Comparison of ENCODE assay signal across 8 mouse cellular contexts in the genomic region with DNA sequence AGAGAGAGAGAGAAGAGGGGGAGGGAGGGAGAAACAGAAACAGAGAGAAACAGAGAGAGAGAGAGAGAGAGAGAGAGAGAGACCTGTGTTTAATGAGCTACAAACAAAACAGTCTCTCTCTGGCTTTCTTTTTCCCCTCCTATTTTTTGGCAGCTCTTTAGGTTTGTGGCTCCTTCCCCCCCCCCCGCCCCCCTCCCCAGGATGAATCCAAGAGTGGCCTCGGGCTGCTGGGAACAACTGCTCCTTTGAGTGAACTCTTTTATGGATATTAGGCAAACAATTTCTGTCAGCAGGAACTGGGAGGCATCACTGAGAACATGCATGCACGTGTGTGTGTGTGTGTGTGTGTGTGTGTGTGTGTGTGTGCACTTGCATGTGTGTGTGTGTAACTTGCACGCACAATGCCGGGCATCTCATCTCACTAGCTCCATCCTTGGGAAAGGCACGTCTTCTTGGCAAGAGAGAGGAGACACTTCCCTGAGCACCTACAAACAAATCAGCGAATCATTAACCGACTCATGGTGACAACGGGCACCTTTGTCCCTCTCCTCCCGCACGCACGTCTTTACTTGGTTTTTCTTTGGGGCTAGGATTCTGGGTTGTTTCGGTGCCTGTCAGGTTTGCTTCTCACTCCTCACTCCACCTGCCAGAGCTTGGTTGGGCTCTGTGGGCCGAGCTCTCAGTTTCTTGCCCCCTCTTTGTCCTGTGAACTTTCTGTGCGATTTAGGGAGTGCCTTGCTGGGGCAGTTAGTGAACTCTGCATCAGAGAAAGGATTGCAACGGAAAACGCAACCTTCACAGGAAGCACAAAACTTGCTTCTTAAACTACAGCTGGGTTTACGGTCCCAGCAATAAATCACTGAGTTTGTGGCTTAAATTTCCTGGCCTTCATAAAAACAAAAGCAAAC.
DNase-seq lines count a peak whose midpoint lies in the region; ATAC-seq and TF ChIP-seq lines count a peak whose summit lies in the region.

No protein-coding gene starts in this region.

- TF ChIP-seq CTCF in liver, adult 2 months (IDR thresholded peaks at IDR 0.05; ENCODE audit: low read depth, low read length): no peak

- peak; percentile 25 to 31 for ATAC-seq in hematopoietic stem cell, adult 5-6 weeks (replicated peaks in 1 of 2; ENCODE audit: insufficient read depth in 1 of 2, low FRiP score in 2 of 2, low TSS enrichment in 1 of 2, low read depth in 1 of 2, poor library complexity in 2 of 2, severe bottlenecking in 2 of 2)
- no peak for ATAC-seq in limb, embryonic 12.5 days (ENCODE audit: insufficient number of reproducible peaks, insufficient read depth, low FRiP score, low TSS enrichment, low read depth)
- ATAC-seq in stomach, embryonic 14.5 days (ENCODE audit: insufficient number of reproducible peaks, insufficient read depth, low FRiP score, low read depth): no peak

- no peaks in the 10 kb centered on the region for H3K9me3 ChIP-seq in limb, embryonic 12.5 days
- H3K9me3 ChIP-seq in stomach, embryonic 14.5 days (ENCODE audit: control insufficient read depth, low read depth, low read length): no peaks in the 10 kb centered on the region

- no peaks in the 10 kb centered on the region for H3K27me3 ChIP-seq in liver, adult 2 months (ENCODE audit: control insufficient read depth, insufficient read depth, low read length)
- H3K27me3 ChIP-seq in limb, embryonic 12.5 days: no peaks in the 10 kb centered on the region
- H3K27me3 ChIP-seq in stomach, embryonic 14.5 days (ENCODE audit: control insufficient read depth, insufficient read depth, low read length): no peaks in the 10 kb centered on the region

- 16% methylated on average over 18 of the region's 18 CpGs for WGBS in liver, adult 2 months
- 10% methylated on average over 17 of the region's 18 CpGs for WGBS in limb, embryonic 12.5 days
- WGBS in stomach, embryonic 14.5 days: 7% methylated on average over 17 of the region's 18 CpGs

- no peak for TF ChIP-seq POLR2A in liver, adult 2 months (IDR thresholded peaks at IDR 0.05; ENCODE audit: extremely low read depth, insufficient read depth, low read length)

- H3K4me3 ChIP-seq in liver, adult 2 months (ENCODE audit: insufficient read depth, low read depth, low read length): no peak overlapping the region
- H3K4me3 ChIP-seq in limb, embryonic 12.5 days (replicated peaks): no peak overlapping the region
- H3K4me3 ChIP-seq in stomach, embryonic 14.5 days (ENCODE audit: low read depth, low read length): no peak overlapping the region

- peak overlapping the region; percentile 8; the same call in 1 of the 2 replicates for H3K27ac ChIP-seq in liver, adult 2 months (replicated peaks; ENCODE audit: insufficient read depth, low read depth, low read length)
- peak overlapping the region; percentile 94 for H3K27ac ChIP-seq in limb, embryonic 12.5 days
- H3K27ac ChIP-seq in stomach, embryonic 14.5 days (ENCODE audit: low read length): peak overlapping the region; percentile 89

- no peak overlapping the region for H3K9ac ChIP-seq in liver, adult 2 months (ENCODE audit: low read depth, low read length)
- 0 out of 2 replicates have a peak overlapping the region, but pooled peaks have one; percentile 18 for H3K9ac ChIP-seq in limb, embryonic 12.5 days (replicated peaks)
- H3K9ac ChIP-seq in stomach, embryonic 14.5 days (replicated peaks; ENCODE audit: low read depth, low read length): no peak overlapping the region

- peaks cover 11% of the 10 kb centered on the region; the same call in 1 of the 2 replicates for H3K4me1 ChIP-seq in liver, adult 2 months (ENCODE audit: control insufficient read depth, insufficient read depth, low read length)
- H3K4me1 ChIP-seq in limb, embryonic 12.5 days (replicated peaks): peaks cover 41% of the 10 kb centered on the region
- peaks cover 29% of the 10 kb centered on the region for H3K4me1 ChIP-seq in stomach, embryonic 14.5 days (ENCODE audit: control insufficient read depth, insufficient read depth, low read length)

- H3K79me2 ChIP-seq in liver, adult 2 months (ENCODE audit: control insufficient read depth, insufficient read depth, low read length): no peaks in the 10 kb centered on the region

- peak overlapping the region; percentile 39 for H3K4me2 ChIP-seq in limb, embryonic 12.5 days
- H3K4me2 ChIP-seq in stomach, embryonic 14.5 days (replicated peaks; ENCODE audit: low read depth, low read length): peak overlapping the region; percentile 15; the same call in 1 of the 2 replicates

- peak; percentile 39 for DNase-seq in liver, adult 2 months (ENCODE audit: extremely low read depth, low read depth, low spot score)
- no peak for DNase-seq in liver
- DNase-seq in layer of hippocampus, postnatal 25 days (ENCODE audit: extremely low spot score in 1 of 2, low spot score in 1 of 2): no peak
- no peak for DNase-seq in spleen, postnatal 4 days (ENCODE audit: low spot score in 2 of 2)
- DNase-seq in lung, adult 18-20 months: no peak

- no peaks in the 10 kb centered on the region for H3K36me3 ChIP-seq in liver, adult 2 months (ENCODE audit: control insufficient read depth, insufficient read depth, low read length)
- no peaks in the 10 kb centered on the region for H3K36me3 ChIP-seq in limb, embryonic 12.5 days
- no peaks in the 10 kb centered on the region for H3K36me3 ChIP-seq in stomach, embryonic 14.5 days (ENCODE audit: control insufficient read depth, insufficient read depth, low read length)

Comparison
In these comparisons a context has a peak if more than half of its experiments do, and no peak if none do; other contexts are left out.
1. H3K27ac ChIP-seq: peak in every context shown above with its lines; median percentile 94 in limb, embryonic 12.5 days; 89 in stomach, embryonic 14.5 days; 8 in liver, adult 2 months.
2. ATAC-seq: peak in hematopoietic stem cell, adult 5-6 weeks (2 of 2); none in limb, embryonic 12.5 days (single experiment) and stomach, embryonic 14.5 days (single experiment).